Mouse (Mus musculus) myocyte (in vitro differentiated cells): Measurements from ENCODE around the gene Fndc3a.

ENCODE experiments used
- CEBPB ChIP-seq: IDR thresholded peaks from 2 replicates; pipeline ENCODE4 v1.6.1; 2011; ENCODE audit warnings: mild to moderate bottlenecking, moderate library complexity; ENCODE audit not compliant: poor library complexity, insufficient read depth, severe bottlenecking
- MAX ChIP-seq: IDR thresholded peaks from one replicate; pipeline ENCODE4 v1.6.1; 2011; ENCODE audit warnings: low read depth, mild to moderate bottlenecking, control low read depth
- MYOD1 ChIP-seq, 3 experiments: IDR thresholded peaks; one replicate each; pipeline ENCODE4 v1.6.1; 2011; ENCODE audit warnings: control low read depth in 2 of 3, low read depth in 2 of 3, mild to moderate bottlenecking in 2 of 3, moderate library complexity in 1 of 3; ENCODE audit not compliant: insufficient read length in 2 of 3, control insufficient read depth in 1 of 3
- MYOG ChIP-seq, 3 experiments: IDR thresholded peaks; one replicate each; pipeline ENCODE4 v1.6.1; 2011; ENCODE audit warnings: control low read depth in 2 of 3, low read depth in 2 of 3, mild to moderate bottlenecking in 2 of 3; ENCODE audit not compliant: insufficient read length in 2 of 3, control insufficient read depth in 1 of 3, insufficient read depth in 1 of 3
- POLR2A ChIP-seq: IDR thresholded peaks from one replicate; pipeline ENCODE4 v1.6.1; 2011; ENCODE audit warnings: low read depth, mild to moderate bottlenecking, control low read depth, moderate library complexity; ENCODE audit not compliant: insufficient read length
- TCF12 ChIP-seq: IDR thresholded peaks from one replicate; pipeline ENCODE4 v1.6.1; 2011; ENCODE audit warnings: mild to moderate bottlenecking, control low read depth; ENCODE audit not compliant: poor library complexity, insufficient read depth, severe bottlenecking
- TCF3 ChIP-seq: IDR thresholded peaks from one replicate; pipeline ENCODE4 v1.6.1; 2011; ENCODE audit warnings: low read depth, control low read depth; ENCODE audit not compliant: insufficient read length

GRCm38 (mm10) chr14:72576283-72576682 lies 133.5 kb downstream of the Fndc3a start:
- no peak for TF ChIP-seq TCF12
- no peak for TF ChIP-seq MYOD1 (IDR thresholded peaks at IDR 0.05; ENCODE audit: control insufficient read depth in 1 of 3, insufficient read length in 2 of 3, low read depth in 2 of 3)
- TF ChIP-seq CEBPB, result no peak
- no peak for TF ChIP-seq MYOG (IDR thresholded peaks at IDR 0.05; ENCODE audit: control insufficient read depth in 1 of 3, insufficient read depth in 1 of 3, insufficient read length in 2 of 3, low read depth in 2 of 3)
- no peak for TF ChIP-seq MAX
- TF ChIP-seq TCF3, result no peak
- no peak for TF ChIP-seq POLR2A
